Mouse (Mus musculus) olfactory bulb, adult 2 months (tissue): ENCODE measurements around the gene Nos2. TPM values are rescaled to one million over a fixed set of nuclear protein-coding genes. Genes with fewer than 3 reads are reported as not detected.
"Not testable (repeated sequence)": the region's sequence is repeated elsewhere in the genome, so short reads cannot be mapped to it uniquely, and the experiment has no call there.

ENCODE experiments used
- H3K27ac ChIP-seq: fragments of 200-500 bp; 2 replicates; pipeline ENCODE4 v1.5.1; 2012; ENCODE audit warnings: low read depth, low read length; ENCODE audit not compliant: insufficient read depth
- H3K4me1 ChIP-seq: fragments of 200-500 bp; 2 replicates; pipeline ENCODE4 v1.6.1; 2012; ENCODE audit warnings: low read length; ENCODE audit not compliant: control insufficient read depth, insufficient read depth
- H3K4me3 ChIP-seq: fragments of 200-500 bp; 2 replicates; pipeline ENCODE4 v1.5.1; 2012; ENCODE audit warnings: mild to moderate bottlenecking, low read depth, low read length, moderate library complexity; ENCODE audit not compliant: insufficient read depth
- CTCF ChIP-seq: fragments of 200-500 bp; IDR thresholded peaks from 2 replicates; pipeline ENCODE4 v1.5.1; 2012; ENCODE audit warnings: low read depth, mild to moderate bottlenecking, low read length, moderate library complexity; ENCODE audit not compliant: insufficient read depth
- POLR2A ChIP-seq: fragments of 200-500 bp; IDR thresholded peaks from 2 replicates; pipeline ENCODE4 v1.6.1; 2012; ENCODE audit warnings: mild to moderate bottlenecking, low read depth, low read length, moderate library complexity; ENCODE audit not compliant: insufficient read depth
- WGBS: fragments of 180-500 bp; shearing (Covaris S2); methylation state at CpG from one replicate; pipeline ENCODE4 v1.1.7; 2018; 5-methylcytosine and 5-hydroxymethylcytosine counted together
- polyA plus RNA-seq: library from polyadenylated mRNA; stranded (reverse); fragments of >200 nt; gene quantifications from 2 replicates; pipeline ENCODE4 v1.2.4, GENCODE M21; 2012; ENCODE audit warnings: low replicate concordance; ENCODE audit not compliant: missing spikeins, insufficient read depth, insufficient read length

The Nos2 gene
- polyA plus RNA-seq, 1 experiment, result not detected

GRCm38 (mm10) chr11:78982042-78982441 is 61.5 kb downstream of the Nos2 start:
- no peak for TF ChIP-seq POLR2A
- no peak for TF ChIP-seq CTCF
- Histone ChIP-seq H3K4me3 (no peak overlapping the region), H3K27ac (no peak overlapping the region), H3K4me1 (no peaks in the 10 kb centered on the region)
- WGBS, result 90% methylated on average over 2 of the region's 2 CpGs

GRCm38 (mm10) chr11:78982513-78983291 is 62.1 kb downstream of the Nos2 start:
- 85% methylated on average over 12 of the region's 12 CpGs for WGBS
- Histone ChIP-seq H3K4me3 (no peak overlapping the region), H3K27ac (no peak overlapping the region), H3K4me1 (no peaks in the 10 kb centered on the region)
- TF ChIP-seq CTCF, result no peak
- TF ChIP-seq POLR2A, result no peak

GRCm38 (mm10) chr11:78983539-78983938 is 63.0 kb downstream of the Nos2 start:
- WGBS, result 87% methylated on average over 7 of the region's 7 CpGs
- Histone ChIP-seq H3K4me1 (no peaks in the 10 kb centered on the region), H3K4me3 (no peak overlapping the region; the same call in 1 of the 2 replicates), H3K27ac (no peak overlapping the region)
- TF ChIP-seq POLR2A (no peak), CTCF (no peak)

GRCm38 (mm10) chr11:78984483-78985177 is 64.0 kb downstream of the Nos2 start, which contains the start of gene Lgals9:
Gene Lgals9 (minus strand): TSS chr11:78984946.
- Histone ChIP-seq H3K4me3 (peak within 1 kb of the TSS; percentile 15), H3K4me1 (no peaks in the 10 kb centered on the region), H3K27ac (no peak within 1 kb of the TSS)
- 67% methylated on average over 10 of the region's 10 CpGs for WGBS
- no peak for TF ChIP-seq POLR2A
- TF ChIP-seq CTCF, result no peak

DNA sequence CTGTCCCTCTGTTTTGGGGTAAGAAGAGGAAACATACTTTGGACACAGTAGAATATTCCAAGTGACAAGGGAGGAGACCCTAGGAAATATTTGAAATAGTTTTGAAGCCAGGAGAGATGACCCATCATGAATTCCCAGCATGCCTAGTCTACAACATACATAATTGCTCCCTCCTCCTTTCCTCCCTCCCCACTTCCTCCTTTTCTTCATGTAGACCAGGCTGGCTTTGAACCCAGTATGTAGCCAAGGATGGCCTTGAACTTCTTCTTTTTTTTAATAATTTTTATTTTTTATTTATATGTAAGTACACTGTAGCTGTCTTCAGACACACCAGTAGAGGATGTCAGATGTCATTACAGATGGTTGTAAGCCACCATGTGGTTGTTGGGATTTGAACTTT is 64.9 kb downstream of the Nos2 start:
- TF ChIP-seq POLR2A (no peak), CTCF (no peak)
- no peak overlapping the region for H3K4me3 ChIP-seq
- no peaks in the 10 kb centered on the region for H3K4me1 ChIP-seq
- H3K27ac ChIP-seq, result no peak overlapping the region

GRCm38 (mm10) chr11:78986311-78987002 is 65.9 kb downstream of the Nos2 start:
- Histone ChIP-seq H3K4me1 (no peaks in the 10 kb centered on the region), H3K27ac (no peak overlapping the region), H3K4me3 (no peak overlapping the region)
- WGBS, result 95% methylated on average over 10 of the region's 10 CpGs
- no peak for TF ChIP-seq CTCF
- TF ChIP-seq POLR2A, result no peak

DNA sequence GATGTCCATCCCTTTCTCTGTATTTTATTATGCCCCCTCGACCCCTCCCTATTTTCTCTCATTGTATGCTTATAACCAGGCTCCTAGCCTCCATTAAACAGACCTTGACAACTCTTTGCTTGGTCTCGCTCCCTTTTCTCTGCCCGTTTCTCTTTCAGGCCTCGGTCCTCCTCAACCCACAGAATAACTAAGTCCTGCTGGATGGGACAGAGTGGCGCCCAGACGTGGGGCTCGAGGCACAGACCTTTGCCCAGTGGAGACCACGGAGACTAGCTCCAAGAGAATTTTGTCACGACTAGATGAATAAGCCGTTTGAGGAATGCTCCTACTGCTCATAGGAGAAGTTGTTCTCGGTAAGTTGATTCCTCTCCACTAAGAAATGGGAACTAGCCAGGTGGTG is 68.6 kb downstream of the Nos2 start:
- H3K4me1 ChIP-seq, H3K27ac ChIP-seq, H3K4me3 ChIP-seq: not testable (repeated sequence)
- 97% methylated on average over 11 of the region's 11 CpGs for WGBS

GRCm38 (mm10) chr11:78990096-78990495 is 69.5 kb downstream of the Nos2 start:
- WGBS, result 77% methylated on average over 9 of the region's 9 CpGs
- no peak for TF ChIP-seq POLR2A
- no peak for TF ChIP-seq CTCF
- H3K4me1 ChIP-seq, result no peaks in the 10 kb centered on the region
- H3K27ac ChIP-seq, result no peak overlapping the region
- H3K4me3 ChIP-seq, result no peak overlapping the region

DNA sequence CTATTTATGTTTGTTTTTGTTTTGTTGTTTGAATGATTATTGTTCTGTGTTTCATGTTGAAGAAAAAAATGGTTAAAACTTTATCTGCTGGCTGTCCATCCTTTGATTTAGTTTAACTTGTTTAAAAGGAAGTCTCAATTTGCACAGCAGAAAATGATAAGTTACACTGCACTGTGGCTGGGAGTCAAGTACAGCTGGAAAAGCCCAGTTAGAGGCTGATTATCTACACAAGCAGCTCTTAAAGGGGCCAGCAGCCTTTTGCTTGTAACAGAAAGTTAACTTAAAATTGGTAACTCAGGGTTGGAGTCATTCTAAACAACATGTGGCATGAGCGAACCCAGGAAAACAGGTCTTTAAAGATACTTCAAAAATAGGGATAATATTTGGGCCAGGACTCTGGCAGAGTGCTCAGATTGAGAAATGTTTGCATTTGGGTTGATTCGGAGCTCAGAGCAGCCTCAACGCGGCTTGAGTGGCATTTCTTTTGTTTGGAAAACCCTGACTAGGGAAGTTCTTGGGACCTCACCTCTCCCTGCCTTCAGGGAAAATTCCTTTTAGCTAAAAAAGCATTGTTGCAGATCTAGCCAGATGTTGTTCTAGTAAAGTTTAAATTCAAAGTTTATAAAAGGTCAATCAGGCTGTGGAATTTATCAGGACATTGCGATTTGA is 70.4 kb downstream of the Nos2 start:
- H3K4me1 ChIP-seq, H3K4me3 ChIP-seq, H3K27ac ChIP-seq: not testable (repeated sequence)
- 61% methylated on average over 5 of the region's 5 CpGs for WGBS

GRCm38 (mm10) chr11:78999118-78999517 is 78.5 kb downstream of the Nos2 start:
- WGBS, result 37% methylated on average over 6 of the region's 6 CpGs
- peaks cover 5% of the 10 kb centered on the region; the same call in 1 of the 2 replicates for H3K4me1 ChIP-seq
- no peak overlapping the region for H3K4me3 ChIP-seq
- TF ChIP-seq CTCF (no peak), POLR2A (no peak)
- H3K27ac ChIP-seq, result no peak overlapping the region
